Mouse (Mus musculus): ENCODE data around the gene Fgfrl1. TPM values are rescaled to one million over a fixed set of nuclear protein-coding genes. Genes with fewer than 3 reads are reported as not detected.
A peak's percentile ranks its signal among the peaks of the same experiment; 100 is the strongest.

Fgfrl1 gene
- polyA plus RNA-seq, 1 experiment: 30.6 TPM

DNA sequence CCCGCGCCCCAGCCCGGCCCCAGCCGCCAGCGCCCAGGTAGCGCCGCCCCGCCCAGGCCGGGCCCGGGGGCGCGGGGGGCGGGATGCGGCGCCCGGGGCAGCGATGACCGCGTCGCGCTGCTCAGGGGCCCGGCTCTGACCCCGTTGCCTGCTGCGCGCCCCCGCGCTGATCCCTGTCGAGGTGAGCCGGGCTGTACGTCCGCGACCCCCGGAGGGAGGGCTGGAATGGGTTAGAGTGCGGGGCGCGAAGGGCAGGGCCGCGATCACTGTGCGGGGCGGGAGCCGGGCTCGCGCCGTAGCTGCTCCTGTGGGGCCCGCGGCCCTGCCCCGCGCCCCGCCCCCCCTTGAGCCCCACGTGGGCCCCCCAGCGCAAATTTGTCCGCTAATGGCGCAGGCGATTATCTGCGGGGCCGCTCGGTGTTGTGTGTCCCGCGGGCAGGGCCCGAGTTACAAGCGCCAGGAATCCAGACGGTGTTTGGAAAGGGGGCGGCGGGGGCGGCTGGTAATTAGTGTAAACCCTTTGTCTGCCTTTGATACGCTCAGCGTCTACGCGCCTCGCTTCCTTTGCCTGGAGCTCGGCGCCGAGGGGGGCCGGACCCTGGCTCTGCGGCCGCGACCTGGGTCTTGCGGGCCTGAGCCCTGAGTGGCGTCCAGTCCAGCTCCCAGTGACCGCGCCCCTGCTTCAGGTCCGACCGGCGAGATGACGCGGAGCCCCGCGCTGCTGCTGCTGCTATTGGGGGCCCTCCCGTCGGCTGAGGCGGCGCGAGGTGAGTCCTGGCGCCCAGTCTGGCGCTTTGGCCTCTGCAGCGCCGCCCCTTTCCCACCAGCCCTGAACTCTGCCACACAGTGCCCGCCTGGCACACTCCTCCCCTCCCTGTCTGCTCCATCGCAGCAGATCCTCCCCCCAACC, 2.4 kb downstream of the Fgfrl1 start:
- Histone ChIP-seq H3K4me1 (ENCODE audit: control insufficient read depth, insufficient read depth, low read length) (no peaks in the 10 kb centered on the region), H3K27ac (ENCODE audit: insufficient read depth, low read length) (no peak overlapping the region), H3K4me3 (ENCODE audit: insufficient read depth, low read length) (peak overlapping the region; percentile 72)
- TF ChIP-seq CTCF (IDR thresholded peaks at IDR 0.05; ENCODE audit: borderline replicate concordance, insufficient read depth, low read length): no peak

DNA sequence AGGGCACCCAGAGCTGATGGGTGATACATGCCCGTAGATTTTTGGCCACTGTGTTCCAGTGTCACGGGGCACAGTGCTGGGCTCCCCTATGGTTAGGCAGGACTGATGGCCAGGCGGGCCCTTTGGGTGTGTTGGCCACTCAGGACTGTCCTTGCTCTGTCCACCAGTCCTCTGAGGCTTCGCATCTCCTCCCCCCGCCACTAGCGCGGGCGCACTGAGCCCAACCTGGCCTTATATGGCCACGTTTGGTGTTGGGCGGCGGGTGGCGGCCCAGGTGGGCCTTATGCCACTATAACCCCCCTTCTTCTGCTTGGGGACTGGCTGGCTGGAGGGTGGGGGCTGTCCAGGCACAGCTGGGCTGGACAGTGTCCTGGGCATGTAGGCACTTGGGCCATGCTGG, 3.7 kb downstream of the Fgfrl1 start:
- H3K4me1 ChIP-seq (ENCODE audit: control insufficient read depth, insufficient read depth, low read length): no peaks in the 10 kb centered on the region
- H3K4me3 ChIP-seq (ENCODE audit: insufficient read depth, low read length): no peak overlapping the region
- no peak overlapping the region for H3K27ac ChIP-seq (ENCODE audit: insufficient read depth, low read length)
- TF ChIP-seq POLR2A (IDR thresholded peaks at IDR 0.05; ENCODE audit: low read depth, low read length) (no peak), CTCF (IDR thresholded peaks at IDR 0.05; ENCODE audit: borderline replicate concordance, insufficient read depth, low read length) (no peak)

DNA sequence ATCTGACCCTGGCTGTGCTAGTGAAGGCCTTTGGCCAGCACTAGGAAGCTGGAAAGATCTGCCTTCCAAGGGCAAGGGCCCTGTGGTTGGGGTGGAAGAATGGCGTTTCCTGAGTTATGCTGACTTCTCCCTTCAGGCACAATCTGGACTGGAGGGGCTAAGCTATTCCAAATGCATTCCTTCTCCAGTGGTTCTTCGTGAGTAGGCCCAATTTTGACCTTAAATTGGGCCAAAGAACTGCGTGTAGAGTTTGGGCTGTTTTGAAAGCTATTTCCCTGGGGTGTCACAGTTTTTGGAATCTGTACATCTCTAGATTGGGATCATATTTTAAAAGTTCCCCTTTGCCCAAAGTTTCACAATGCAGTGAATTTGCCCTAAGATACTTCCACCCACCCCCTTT, 4.4 kb downstream of the Fgfrl1 start:
- no peak for TF ChIP-seq POLR2A (IDR thresholded peaks at IDR 0.05; ENCODE audit: low read depth, low read length)
- TF ChIP-seq CTCF (IDR thresholded peaks at IDR 0.05; ENCODE audit: borderline replicate concordance, insufficient read depth, low read length): no peak
- H3K4me1 ChIP-seq (ENCODE audit: control insufficient read depth, insufficient read depth, low read length): no peaks in the 10 kb centered on the region
- 0 out of 2 replicates have a peak overlapping the region, but pooled peaks have one; percentile 20 for H3K27ac ChIP-seq (ENCODE audit: insufficient read depth, low read length)
- no peak overlapping the region for H3K4me3 ChIP-seq (ENCODE audit: insufficient read depth, low read length)

DNA sequence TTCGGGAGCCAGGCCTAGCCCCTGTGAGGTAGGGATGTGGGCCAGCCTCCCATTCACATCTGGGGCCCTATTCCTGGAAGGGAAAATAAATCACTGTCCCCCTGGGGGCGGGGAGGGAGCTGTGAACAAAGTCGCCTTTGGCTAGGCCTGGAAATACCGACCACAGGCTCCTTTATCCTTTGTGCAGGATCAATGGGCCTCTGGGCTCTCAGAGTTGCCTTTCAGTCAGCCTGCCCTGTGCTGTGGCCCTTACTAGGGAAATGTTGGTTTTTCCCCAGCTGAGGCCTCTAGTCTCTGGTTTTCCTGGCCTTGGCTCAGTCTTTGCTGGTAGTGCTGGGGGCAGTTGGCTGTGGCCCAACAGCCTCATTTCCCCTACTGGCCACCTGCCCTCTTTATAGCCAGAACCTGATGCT, 5.2 kb downstream of the Fgfrl1 start:
- TF ChIP-seq CTCF (IDR thresholded peaks at IDR 0.05; ENCODE audit: borderline replicate concordance, insufficient read depth, low read length) (no peak), POLR2A (IDR thresholded peaks at IDR 0.05; ENCODE audit: low read depth, low read length) (no peak)
- Histone ChIP-seq H3K4me3 (ENCODE audit: insufficient read depth, low read length) (no peak overlapping the region), H3K4me1 (ENCODE audit: control insufficient read depth, insufficient read depth, low read length) (no peaks in the 10 kb centered on the region), H3K27ac (ENCODE audit: insufficient read depth, low read length) (0 out of 2 replicates have a peak overlapping the region, but pooled peaks have one; percentile 20)

DNA sequence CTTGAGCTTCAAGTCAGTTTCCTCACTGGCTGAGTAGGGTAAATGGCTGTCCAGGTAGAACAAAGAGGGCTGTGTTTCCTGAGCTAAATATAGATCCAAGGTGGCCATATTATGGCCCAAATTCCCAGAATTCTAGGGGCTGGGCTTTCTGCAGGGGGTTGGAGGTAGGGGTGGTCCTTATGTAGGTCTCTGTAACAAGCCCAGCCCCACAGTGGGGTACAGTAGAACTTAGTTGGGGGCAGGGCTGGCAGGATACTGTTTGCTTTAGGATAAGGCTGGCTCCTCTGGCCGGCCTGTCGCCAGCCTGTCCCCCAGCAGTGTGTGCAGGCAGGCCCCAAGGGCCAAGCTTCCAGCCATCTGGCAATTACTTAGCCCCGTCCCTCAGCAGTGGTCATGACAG, 8.2 kb downstream of the Fgfrl1 start:
- TF ChIP-seq CTCF (IDR thresholded peaks at IDR 0.05; ENCODE audit: borderline replicate concordance, insufficient read depth, low read length): no peak
- TF ChIP-seq POLR2A (IDR thresholded peaks at IDR 0.05; ENCODE audit: low read depth, low read length): no peak
- Histone ChIP-seq H3K4me1 (ENCODE audit: control insufficient read depth, insufficient read depth, low read length) (no peaks in the 10 kb centered on the region), H3K27ac (ENCODE audit: insufficient read depth, low read length) (no peak overlapping the region), H3K4me3 (ENCODE audit: insufficient read depth, low read length) (no peak overlapping the region)

DNA sequence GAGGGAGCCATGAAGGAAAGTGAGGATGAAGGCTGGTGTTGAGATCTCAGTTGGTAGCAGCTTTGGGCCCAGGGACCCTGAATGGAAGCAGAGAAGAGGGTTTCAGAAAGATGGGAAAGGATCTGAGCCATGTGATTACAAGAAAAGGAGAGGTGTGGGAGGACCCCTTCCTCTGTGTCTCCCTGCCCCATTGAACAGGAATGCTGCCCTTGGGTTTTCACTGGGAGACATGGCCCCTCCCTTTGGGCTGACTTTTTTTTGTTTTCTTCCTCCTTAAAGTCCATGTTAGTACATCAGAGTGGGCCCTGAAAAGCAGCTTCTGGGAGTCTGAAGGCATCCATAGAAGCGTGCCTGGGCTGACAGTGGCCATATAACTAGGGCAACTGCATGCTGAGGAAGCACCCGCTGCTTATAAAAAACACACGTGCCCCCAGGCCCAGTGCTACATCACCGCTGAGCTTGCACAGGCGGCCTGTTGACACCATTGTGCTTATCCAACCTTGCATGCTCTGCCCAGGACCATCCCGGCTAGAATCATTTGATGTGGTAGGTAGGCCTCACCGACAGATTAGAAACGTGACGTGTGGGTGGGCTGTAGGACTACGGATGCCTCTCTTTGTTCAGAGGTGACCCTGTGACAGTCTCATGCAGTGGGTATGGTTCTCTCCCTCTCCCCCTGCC, 9.3 kb downstream of the Fgfrl1 start:
- TF ChIP-seq CTCF (IDR thresholded peaks at IDR 0.05; ENCODE audit: borderline replicate concordance, insufficient read depth, low read length) (no peak), POLR2A (IDR thresholded peaks at IDR 0.05; ENCODE audit: low read depth, low read length) (no peak)
- no peak overlapping the region for H3K27ac ChIP-seq (ENCODE audit: insufficient read depth, low read length)
- no peak overlapping the region for H3K4me3 ChIP-seq (ENCODE audit: insufficient read depth, low read length)
- H3K4me1 ChIP-seq (ENCODE audit: control insufficient read depth, insufficient read depth, low read length): no peaks in the 10 kb centered on the region

DNA sequence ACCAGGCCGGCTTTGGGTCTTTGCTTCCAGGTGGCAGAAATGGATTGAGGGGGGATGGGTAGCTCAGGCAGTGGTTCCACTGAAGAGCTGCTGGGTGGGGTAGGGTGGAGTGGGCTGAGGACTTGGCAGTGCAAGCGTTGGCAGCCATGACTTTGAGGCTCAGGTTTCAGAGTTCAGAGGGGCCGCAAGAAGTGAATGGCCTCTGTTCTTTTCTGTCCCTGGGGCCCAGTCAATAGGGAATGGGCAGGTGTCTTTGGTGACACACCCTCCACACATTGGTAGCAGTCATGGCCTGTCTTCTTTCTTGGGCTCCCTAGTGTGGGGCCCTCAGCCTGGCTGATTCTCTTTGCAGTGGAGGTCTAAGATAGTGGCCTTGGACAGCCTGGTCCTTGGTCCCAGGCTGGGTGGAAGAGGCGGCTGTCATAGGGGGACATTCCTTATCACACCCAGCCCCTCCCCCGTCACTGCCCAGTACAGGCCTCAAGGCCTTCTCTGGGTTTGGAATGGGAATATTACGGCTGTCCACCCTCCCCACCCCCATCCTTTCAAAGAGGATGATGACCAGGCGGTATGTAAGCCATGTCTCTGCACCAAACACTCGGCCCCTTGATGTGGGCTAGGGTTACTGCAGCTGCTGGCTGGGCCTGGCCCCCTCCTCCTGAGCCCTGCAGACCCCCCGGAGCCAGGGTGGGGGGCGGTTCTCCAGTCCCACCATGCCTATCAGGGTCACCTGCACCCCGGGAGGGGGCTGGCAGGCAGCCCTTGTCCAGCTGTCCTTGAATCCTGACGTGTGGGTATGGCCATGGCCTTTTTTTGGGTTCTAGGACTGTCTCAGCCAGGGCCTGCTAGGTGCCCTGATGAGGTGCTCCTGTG, 11.8 kb downstream of the Fgfrl1 start:
- Histone ChIP-seq H3K4me1 (ENCODE audit: control insufficient read depth, insufficient read depth, low read length) (no peaks in the 10 kb centered on the region), H3K4me3 (ENCODE audit: insufficient read depth, low read length) (no peak overlapping the region), H3K27ac (ENCODE audit: insufficient read depth, low read length) (no peak overlapping the region)
- TF ChIP-seq CTCF (IDR thresholded peaks at IDR 0.05; ENCODE audit: borderline replicate concordance, insufficient read depth, low read length) (no peak), POLR2A (IDR thresholded peaks at IDR 0.05; ENCODE audit: low read depth, low read length) (no peak)

DNA sequence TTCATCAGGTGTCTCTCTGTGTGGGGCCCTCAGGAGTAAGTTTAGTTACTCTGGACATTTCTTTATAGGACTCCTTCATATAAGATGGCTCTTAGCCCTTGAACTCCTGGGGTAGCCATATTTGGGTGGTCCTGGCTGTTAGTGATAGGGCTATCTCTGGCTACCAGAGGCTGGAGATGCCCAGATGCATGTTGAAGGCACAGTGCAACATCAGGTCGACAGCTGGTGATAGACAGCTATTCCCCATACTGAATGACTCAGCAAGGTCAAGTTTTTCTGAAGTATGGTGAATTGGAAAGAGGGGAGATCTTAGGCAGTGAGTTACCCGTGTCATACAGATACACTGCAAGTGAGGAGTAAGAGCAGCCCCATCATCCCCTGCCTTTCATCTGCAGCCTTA, 15.6 kb downstream of the Fgfrl1 start:
- Histone ChIP-seq H3K4me3 (ENCODE audit: insufficient read depth, low read length) (no peak overlapping the region), H3K4me1 (ENCODE audit: control insufficient read depth, insufficient read depth, low read length) (no peaks in the 10 kb centered on the region), H3K27ac (ENCODE audit: insufficient read depth, low read length) (no peak overlapping the region)
- no peak for TF ChIP-seq POLR2A (IDR thresholded peaks at IDR 0.05; ENCODE audit: low read depth, low read length)
- no peak for TF ChIP-seq CTCF (IDR thresholded peaks at IDR 0.05; ENCODE audit: borderline replicate concordance, insufficient read depth, low read length)

DNA sequence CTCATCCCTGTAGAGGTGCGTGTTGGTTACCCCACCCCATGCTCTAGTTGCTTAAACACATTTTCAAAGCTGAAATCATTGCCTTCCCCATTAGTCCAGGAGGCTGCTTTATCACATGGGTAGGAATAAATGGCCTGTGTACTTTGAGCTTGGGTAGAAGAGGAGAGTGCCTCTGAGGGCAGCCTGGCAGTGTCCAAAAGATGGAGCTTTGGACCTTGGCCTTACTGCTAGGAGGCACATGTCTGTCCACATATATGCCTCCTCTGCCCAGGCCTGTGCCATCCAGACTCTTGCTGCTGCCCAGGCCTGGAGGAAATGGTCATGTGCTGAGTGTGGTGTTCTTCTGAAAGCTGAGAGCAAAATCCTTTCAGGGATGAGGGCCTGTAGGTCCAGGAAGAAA, 16.2 kb downstream of the Fgfrl1 start:
- no peaks in the 10 kb centered on the region for H3K4me1 ChIP-seq (ENCODE audit: control insufficient read depth, insufficient read depth, low read length)
- no peak overlapping the region for H3K4me3 ChIP-seq (ENCODE audit: insufficient read depth, low read length)

More for the DNA sequence above, 16.2 kb downstream of the Fgfrl1 start:
- TF ChIP-seq POLR2A (IDR thresholded peaks at IDR 0.05; ENCODE audit: low read depth, low read length): no peak
- TF ChIP-seq CTCF (IDR thresholded peaks at IDR 0.05; ENCODE audit: borderline replicate concordance, insufficient read depth, low read length): no peak
- H3K27ac ChIP-seq (ENCODE audit: insufficient read depth, low read length): no peak overlapping the region

All from embryonic fibroblast, embryonic 13.5 days (primary cell).